Mouse (Mus musculus) heart, adult 2 months (tissue): ENCODE results near the gene Sh3rf3.

ENCODE experiments used
- CTCF ChIP-seq: fragments of 200-600 bp; IDR thresholded peaks from 2 replicates; pipeline ENCODE4 v1.8.1; 2022; ENCODE audit warnings: antibody characterized with exemption, mild to moderate bottlenecking, moderate library complexity
- EP300 ChIP-seq: fragments of 200-500 bp; IDR thresholded peaks from 2 replicates; pipeline ENCODE4 v1.6.1; 2011; ENCODE audit warnings: low read depth, low read length, control low read depth; ENCODE audit not compliant: insufficient read depth
- POLR2A ChIP-seq: fragments of 200-500 bp; IDR thresholded peaks from 2 replicates; pipeline ENCODE4 v1.6.1; 2011; ENCODE audit warnings: mild to moderate bottlenecking, low read depth, low read length, control low read depth; ENCODE audit not compliant: insufficient read depth

DNA sequence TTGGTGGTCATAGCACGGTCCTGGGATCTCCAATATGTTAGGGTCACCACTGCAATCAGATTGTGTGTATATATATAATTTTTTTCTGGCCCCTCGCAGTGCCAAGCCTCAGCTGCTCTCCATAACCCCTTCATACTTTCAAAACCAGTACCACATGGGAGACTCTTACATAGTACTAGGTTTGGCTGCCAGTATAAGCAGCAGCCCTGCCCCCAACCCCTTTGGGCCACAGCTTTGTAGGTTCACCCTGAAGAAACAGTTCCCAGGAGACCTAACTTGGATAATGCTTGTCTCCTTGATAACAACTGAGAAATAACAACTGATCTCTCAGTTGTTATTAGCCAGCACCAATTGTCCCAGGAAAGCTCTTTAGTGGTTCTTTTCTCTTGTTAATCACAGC is 69.6 kb downstream of the Sh3rf3 start:
- TF ChIP-seq POLR2A (no peak), CTCF (no peak), EP300 (no peak)
